Mouse (Mus musculus) spleen, postnatal 14 days (tissue): ENCODE data around the gene Mcoln1.

Experiments
- DNase-seq, 2 experiments: peaks; one replicate each; pipeline ENCODE4 v3.0.0; 2021 to 2022; ENCODE audit warnings: low spot score in 2 of 2

Mcoln1 gene

GRCm38 (mm10) chr8:3498583-3498982 is 1.7 kb upstream of the Mcoln1 start:
- DNase-seq = no peak

- DNase-seq = no peak
Observed at GRCm38 (mm10) chr8:3499751-3500150, 506 bp upstream of the Mcoln1 start.

GRCm38 (mm10) chr8:3502217-3502616 is 2.0 kb downstream of the Mcoln1 start:
- no peak for DNase-seq

GRCm38 (mm10) chr8:3507979-3508754 is 7.9 kb downstream of the Mcoln1 start:
- DNase-seq = no peak

GRCm38 (mm10) chr8:3514681-3515247 is 14.5 kb downstream of the Mcoln1 start:
- DNase-seq = no peak

GRCm38 (mm10) chr8:3515260-3515671 is 15.0 kb downstream of the Mcoln1 start, which contains the start of gene Pnpla6:
TSS of gene Pnpla6 (plus strand) at chr8:3515384.
- peak; percentile 79 to 84 for DNase-seq

- no peak for DNase-seq
Observed at GRCm38 (mm10) chr8:3515771-3516417, 15.6 kb downstream of the Mcoln1 start.

- DNase-seq = peak; percentile 78 to 88
Observed at GRCm38 (mm10) chr8:3516450-3517116, 16.3 kb downstream of the Mcoln1 start.

- DNase-seq = no peak
Observed at GRCm38 (mm10) chr8:3517117-3517495, 16.8 kb downstream of the Mcoln1 start.

GRCm38 (mm10) chr8:3522007-3522697 is 21.9 kb downstream of the Mcoln1 start:
- peak in 1 of 2 experiments; percentile 52 for DNase-seq

- DNase-seq = no peak
Observed at GRCm38 (mm10) chr8:3530816-3531215, 30.6 kb downstream of the Mcoln1 start.

- no peak for DNase-seq
Observed at GRCm38 (mm10) chr8:3531936-3532335, 31.7 kb downstream of the Mcoln1 start.

- DNase-seq = peak in 1 of 2 experiments; percentile 43
Observed at GRCm38 (mm10) chr8:3536053-3536841, 36.0 kb downstream of the Mcoln1 start.

- no peak for DNase-seq
Observed at GRCm38 (mm10) chr8:3536940-3537339, 36.7 kb downstream of the Mcoln1 start.

GRCm38 (mm10) chr8:3537666-3538065 is 37.4 kb downstream of the Mcoln1 start:
- no peak for DNase-seq

GRCm38 (mm10) chr8:3539146-3539545 is 38.9 kb downstream of the Mcoln1 start:
- no peak for DNase-seq

- no peak for DNase-seq
Observed at GRCm38 (mm10) chr8:3540076-3540475, 39.8 kb downstream of the Mcoln1 start.

- no peak for DNase-seq
Observed at GRCm38 (mm10) chr8:3546511-3546910, 46.3 kb downstream of the Mcoln1 start.

GRCm38 (mm10) chr8:3552240-3552639 is 52.0 kb downstream of the Mcoln1 start:
- DNase-seq = no peak

- DNase-seq = no peak
Observed at GRCm38 (mm10) chr8:3556114-3556513, 55.9 kb downstream of the Mcoln1 start.
